Mouse (Mus musculus): Measurements from ENCODE around the gene Vps54. TPM values are rescaled to one million over a fixed set of nuclear protein-coding genes. Genes with fewer than 3 reads are reported as not detected.
"Not testable (repeated sequence)": the region's sequence is repeated elsewhere in the genome, so short reads cannot be mapped to it uniquely, and the experiment has no call there.

Vps54 gene
- total RNA-seq (2014; rRNA removed), result 36.4 and 40.2 TPM in 2 replicates
- polyA plus RNA-seq (2015; fragmentation: Nextera tagmentation; extraction: Ambion mirVana), result 4.4 and 5.6 TPM in 2 replicates

DNA sequence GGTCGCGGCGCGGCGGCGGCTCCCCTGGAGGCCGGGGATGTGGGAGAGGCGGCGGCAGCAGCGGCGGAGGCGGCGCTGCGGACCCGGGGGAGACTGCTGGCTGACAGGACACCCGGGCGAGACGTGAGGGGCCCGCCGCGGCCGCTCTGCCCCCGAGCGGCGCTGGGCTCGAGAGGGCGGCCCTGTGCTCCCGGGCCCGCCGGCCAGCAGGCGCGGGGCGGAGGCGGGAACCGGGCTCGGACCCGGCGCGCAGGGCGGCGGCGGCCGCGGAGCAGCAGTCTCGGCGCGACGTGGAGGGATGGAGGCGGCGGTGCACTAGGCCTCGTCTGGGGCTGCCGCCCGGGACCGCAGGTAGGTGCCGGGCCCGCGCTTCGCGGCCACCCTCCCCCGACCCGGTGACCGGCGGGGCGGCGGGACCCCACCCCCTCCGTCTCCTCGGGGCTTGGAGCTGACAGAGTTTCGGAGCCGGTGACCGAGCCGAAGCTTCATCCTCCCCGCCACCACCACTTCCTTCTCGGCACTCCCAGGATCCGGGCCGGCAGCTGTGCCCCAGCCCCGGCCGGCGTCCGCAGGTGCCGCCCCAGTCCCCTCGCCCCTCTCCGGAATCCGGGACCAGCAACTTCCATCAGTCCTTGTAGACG lies at the start of gene Vps54:
TSS of gene Vps54 (plus strand) at position 261 of the 641 bp plus-strand sequence.
- peak within 1 kb of the TSS; percentile 89 for H3K4me3 ChIP-seq (ENCODE audit: low read depth, low read length)
- no peaks in the 10 kb centered on the region for H3K9me3 ChIP-seq (ENCODE audit: low read length)
- peak within 1 kb of the TSS; percentile 98 for H3K9ac ChIP-seq
- H3K4me2 ChIP-seq (ENCODE audit: low read depth), result peak within 1 kb of the TSS; percentile 58
- peak; percentile 82 for ATAC-seq
- no peaks in the 10 kb centered on the region for H3K36me3 ChIP-seq (ENCODE audit: insufficient read depth)
- WGBS, result 1% methylated on average over 59 of the region's 84 CpGs
- H3K4me1 ChIP-seq (ENCODE audit: insufficient read depth), result peaks cover 8% of the 10 kb centered on the region; the same call in 1 of the 2 replicates
- no peak for TF ChIP-seq CTCF (IDR thresholded peaks at IDR 0.05; ENCODE audit: low read depth)
- DNase-seq, result peak; percentile 47
- peak within 1 kb of the TSS; percentile 96 for H3K27ac ChIP-seq (ENCODE audit: low read depth, low read length)
- H3K27me3 ChIP-seq (ENCODE audit: insufficient read depth, low read length), result no peaks in the 10 kb centered on the region

DNA sequence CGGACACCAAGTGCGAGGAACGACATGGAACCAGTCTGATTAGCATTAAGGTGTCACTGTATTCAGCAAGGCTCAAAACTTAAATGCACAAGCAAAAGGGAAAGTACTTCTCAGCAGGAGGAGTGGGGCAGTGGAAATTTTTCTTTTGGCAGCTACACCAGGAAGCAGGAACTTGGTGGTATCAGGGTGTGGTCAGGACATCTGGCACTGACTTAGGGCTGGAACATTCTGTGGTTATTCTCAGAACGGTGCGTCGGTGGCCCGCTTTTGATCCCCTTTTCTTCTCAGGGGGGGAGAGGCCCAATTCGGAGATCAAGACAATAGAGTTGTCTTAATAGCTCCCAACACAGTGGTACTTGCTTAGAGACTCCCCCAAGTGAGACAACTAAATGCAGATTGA lies 47.3 kb upstream of the Vps54 start:
- H3K4me3 ChIP-seq (ENCODE audit: low read depth, low read length); ATAC-seq; H3K27ac ChIP-seq (ENCODE audit: low read depth, low read length); H3K4me2 ChIP-seq (ENCODE audit: low read depth); H3K36me3 ChIP-seq (ENCODE audit: insufficient read depth); H3K9me3 ChIP-seq (ENCODE audit: low read length); H3K27me3 ChIP-seq (ENCODE audit: insufficient read depth, low read length); DNase-seq; H3K9ac ChIP-seq; H3K4me1 ChIP-seq (ENCODE audit: insufficient read depth): not testable (repeated sequence)
- 88% methylated on average over 8 of the region's 8 CpGs for WGBS

DNA sequence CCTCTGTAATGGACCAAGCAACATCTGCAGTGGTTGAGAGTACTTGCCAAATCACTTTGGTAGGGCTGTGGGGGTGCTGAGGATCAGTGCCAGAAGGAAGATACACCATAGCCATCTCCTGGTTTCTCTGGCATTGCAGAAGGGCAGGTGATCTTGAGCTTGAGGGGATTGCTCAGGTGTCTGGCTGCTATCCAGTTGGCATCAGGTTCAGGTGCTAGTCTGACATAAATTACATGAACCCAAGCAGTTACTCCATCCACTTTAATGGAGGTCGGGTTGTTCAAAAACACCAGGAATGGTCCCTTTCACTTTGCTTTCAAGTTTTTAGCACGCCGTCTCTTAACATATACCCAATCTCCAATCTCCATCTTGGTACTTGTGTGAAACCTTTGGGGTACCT lies 44.2 kb upstream of the Vps54 start:
- ATAC-seq (no peak), DNase-seq (no peak)
- Histone ChIP-seq H3K4me2 (ENCODE audit: low read depth) (no peak overlapping the region), H3K27ac (ENCODE audit: low read depth, low read length) (no peak overlapping the region), H3K4me3 (ENCODE audit: low read depth, low read length) (no peak overlapping the region), H3K36me3 (ENCODE audit: insufficient read depth) (no peaks in the 10 kb centered on the region), H3K9me3 (ENCODE audit: low read length) (no peaks in the 10 kb centered on the region), H3K27me3 (ENCODE audit: insufficient read depth, low read length) (no peaks in the 10 kb centered on the region), H3K4me1 (ENCODE audit: insufficient read depth) (no peaks in the 10 kb centered on the region), H3K9ac (no peak overlapping the region)
- no peak for TF ChIP-seq CTCF (IDR thresholded peaks at IDR 0.05; ENCODE audit: low read depth)
- 92% methylated on average over 3 of the region's 3 CpGs for WGBS

DNA sequence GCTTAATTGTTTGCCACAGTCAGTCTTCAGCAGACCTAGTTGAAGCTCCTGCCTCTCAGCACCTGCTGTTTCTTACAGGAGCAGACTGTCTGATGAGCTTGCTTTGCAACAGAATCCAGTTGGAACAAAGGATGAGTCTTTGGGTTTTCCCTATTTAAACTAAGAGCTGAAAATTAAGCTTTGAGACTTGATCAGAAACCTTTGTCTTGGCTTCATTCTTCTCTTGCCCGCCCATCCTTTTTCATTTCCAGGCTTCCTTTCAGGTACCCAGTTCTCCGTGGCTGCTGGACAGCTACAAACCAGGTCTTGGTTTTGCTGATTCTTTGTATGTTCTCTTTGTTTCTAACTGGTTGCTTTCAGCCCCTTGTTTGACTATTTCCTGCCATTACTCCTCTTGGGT lies 30.0 kb upstream of the Vps54 start:
- no peak for TF ChIP-seq CTCF (IDR thresholded peaks at IDR 0.05; ENCODE audit: low read depth)

DNA sequence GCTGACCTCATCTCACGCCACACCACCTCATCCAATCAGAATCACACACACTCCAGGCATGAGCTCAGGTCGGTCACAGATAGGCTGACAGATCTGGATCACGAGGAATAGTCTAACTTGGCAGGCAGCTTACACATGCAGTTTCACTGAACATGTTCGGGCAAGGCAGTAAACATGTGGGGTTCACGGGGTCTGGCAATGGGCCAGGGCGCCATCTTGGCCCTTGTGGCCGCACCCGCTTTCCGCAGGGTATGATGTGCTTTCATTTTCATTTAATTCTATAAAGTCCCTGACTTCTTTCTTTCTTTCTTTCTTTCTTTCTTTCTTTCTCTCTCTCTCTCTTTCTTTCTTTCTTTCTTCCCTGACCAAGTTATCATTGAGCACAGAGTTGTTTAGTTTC lies 29.4 kb upstream of the Vps54 start:
- not testable (repeated sequence) for H3K4me3 ChIP-seq (ENCODE audit: low read depth, low read length); H3K36me3 ChIP-seq (ENCODE audit: insufficient read depth); H3K9ac ChIP-seq; H3K9me3 ChIP-seq (ENCODE audit: low read length); ATAC-seq; DNase-seq; H3K4me1 ChIP-seq (ENCODE audit: insufficient read depth); H3K27me3 ChIP-seq (ENCODE audit: insufficient read depth, low read length); H3K4me2 ChIP-seq (ENCODE audit: low read depth); H3K27ac ChIP-seq (ENCODE audit: low read depth, low read length)
- WGBS, result 94% methylated on average over 9 of the region's 9 CpGs

More for the DNA sequence above, 30.0 kb upstream of the Vps54 start:
- no peaks in the 10 kb centered on the region for H3K36me3 ChIP-seq (ENCODE audit: insufficient read depth)
- H3K4me2 ChIP-seq (ENCODE audit: low read depth), result no peak overlapping the region
- no peaks in the 10 kb centered on the region for H3K27me3 ChIP-seq (ENCODE audit: insufficient read depth, low read length)
- no peak overlapping the region for H3K27ac ChIP-seq (ENCODE audit: low read depth, low read length)
- H3K4me1 ChIP-seq (ENCODE audit: insufficient read depth), result no peaks in the 10 kb centered on the region
- H3K9ac ChIP-seq, result no peak overlapping the region
- WGBS, result 63% methylated on average over 2 of the region's 2 CpGs
- H3K4me3 ChIP-seq (ENCODE audit: low read depth, low read length), result no peak overlapping the region
- ATAC-seq (no peak), DNase-seq (no peak)
- no peaks in the 10 kb centered on the region for H3K9me3 ChIP-seq (ENCODE audit: low read length)

DNA sequence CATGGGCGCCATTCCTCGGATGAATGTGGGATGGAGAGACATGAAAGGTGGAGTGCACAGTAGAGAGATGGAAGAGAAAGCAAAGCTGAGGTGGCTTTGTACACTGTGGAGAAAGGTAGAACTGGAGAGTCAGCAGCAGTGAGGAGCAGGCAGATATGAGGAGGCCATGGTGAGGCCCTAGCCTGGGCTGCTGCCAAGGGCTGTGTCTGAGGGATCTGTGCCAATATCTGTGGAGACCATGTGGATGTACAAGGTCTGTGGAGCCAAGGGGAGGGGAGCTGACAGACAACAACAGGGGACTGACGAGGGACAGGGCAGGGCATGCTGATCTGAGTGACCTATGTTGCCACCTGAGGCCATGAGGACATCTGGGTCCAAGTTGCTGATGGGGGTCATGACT lies 21.7 kb upstream of the Vps54 start:
- WGBS, result 80% methylated on average over 3 of the region's 3 CpGs
- DNase-seq, result no peak
- TF ChIP-seq CTCF (IDR thresholded peaks at IDR 0.05; ENCODE audit: low read depth), result no peak
- Histone ChIP-seq H3K27ac (ENCODE audit: low read depth, low read length) (no peak overlapping the region), H3K9me3 (ENCODE audit: low read length) (no peaks in the 10 kb centered on the region), H3K27me3 (ENCODE audit: insufficient read depth, low read length) (no peaks in the 10 kb centered on the region), H3K4me3 (ENCODE audit: low read depth, low read length) (no peak overlapping the region), H3K4me2 (ENCODE audit: low read depth) (no peak overlapping the region), H3K9ac (no peak overlapping the region), H3K36me3 (ENCODE audit: insufficient read depth) (no peaks in the 10 kb centered on the region), H3K4me1 (ENCODE audit: insufficient read depth) (no peaks in the 10 kb centered on the region)
- ATAC-seq, result no peak

DNA sequence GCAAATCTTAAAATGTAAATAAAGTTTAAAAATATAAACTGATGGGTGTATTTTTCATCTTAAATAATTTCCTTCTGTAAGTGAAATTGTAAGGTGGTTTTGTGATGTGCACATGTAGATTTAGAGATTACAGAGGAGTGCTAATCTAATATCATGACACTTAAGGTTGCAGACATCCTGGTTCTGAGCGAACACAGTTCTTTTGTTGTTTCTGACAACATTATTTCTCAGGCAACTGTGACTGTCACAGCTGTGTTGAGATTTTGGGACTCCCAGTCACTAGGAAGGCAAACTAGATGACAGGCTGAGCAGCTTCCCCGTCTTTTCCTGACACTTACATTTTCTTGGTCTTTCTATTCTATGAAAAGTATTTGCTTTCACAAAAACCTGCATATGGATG lies 19.8 kb upstream of the Vps54 start:
- no peak overlapping the region for H3K4me2 ChIP-seq (ENCODE audit: low read depth)
- no peaks in the 10 kb centered on the region for H3K4me1 ChIP-seq (ENCODE audit: insufficient read depth)
- ATAC-seq (no peak), DNase-seq (no peak)
- no peaks in the 10 kb centered on the region for H3K27me3 ChIP-seq (ENCODE audit: insufficient read depth, low read length)
- no peak overlapping the region for H3K9ac ChIP-seq
- H3K4me3 ChIP-seq (ENCODE audit: low read depth, low read length), result no peak overlapping the region
- WGBS, result 83% methylated on average over 2 of the region's 2 CpGs
- H3K36me3 ChIP-seq (ENCODE audit: insufficient read depth), result no peaks in the 10 kb centered on the region
- H3K27ac ChIP-seq (ENCODE audit: low read depth, low read length), result no peak overlapping the region
- no peaks in the 10 kb centered on the region for H3K9me3 ChIP-seq (ENCODE audit: low read length)
- no peak for TF ChIP-seq CTCF (IDR thresholded peaks at IDR 0.05; ENCODE audit: low read depth)

All from forebrain, postnatal 0 days (tissue).